Mouse (Mus musculus) megakaryocyte-erythroid progenitor cell, adult 5-6 weeks (primary cell): ENCODE results near the gene Maz. TPM values are rescaled to one million over a fixed set of nuclear protein-coding genes. Genes with fewer than 3 reads are reported as not detected.

Experiments used
- total RNA-seq, 2 experiments: library from RNA; stranded (forward) in 1 of 2; stranded (reverse) in 1 of 2; fragments of 200-1000, 215-1000 nt in 1 of 2; fragments of >200 nt in 1 of 2; fragmentation: Nextera tagmentation in 1 of 2; gene quantifications; 2 replicates each; pipeline ENCODE4 v1.2.3; 2014 to 2017

The Maz gene
- total RNA-seq, 2 experiments from 2014 or later, result 70.0 to 270 TPM

Other genes starting within 250 kb of the Maz start
Only the 30 nearest of the 32 such genes appear.
- gene Ppp4c, start 234.5 kb downstream of the Maz start, total RNA-seq (2014; fragmentation: Nextera tagmentation), result 176 and 189 TPM in 2 replicates
- 104 and 127 TPM in 2 replicates for gene Ppp4c, start 234.5 kb downstream of the Maz start, total RNA-seq (2017)
- gene Fam57b, start 229.4 kb downstream of the Maz start, total RNA-seq (2014; fragmentation: Nextera tagmentation), result 0.61 TPM in 1 of 2 replicates, not detected in the other
- 0.42 TPM in 1 of 2 replicates, not detected in the other for gene Fam57b, start 229.4 kb downstream of the Maz start, total RNA-seq (2017)
- gene 4930451I11Rik, start 195.4 kb downstream of the Maz start, total RNA-seq (2014; fragmentation: Nextera tagmentation), result not detected in 2 replicates
- not detected in 2 replicates for gene 4930451I11Rik, start 195.4 kb downstream of the Maz start, total RNA-seq (2017)
- not detected in 2 replicates for gene Doc2a, start 179.6 kb downstream of the Maz start, total RNA-seq (2014; fragmentation: Nextera tagmentation)
- gene Doc2a, start 179.6 kb downstream of the Maz start, total RNA-seq (2017), result not detected in 2 replicates
- 51.6 and 123 TPM in 2 replicates for gene Hirip3, start 165.1 kb downstream of the Maz start, total RNA-seq (2014; fragmentation: Nextera tagmentation)
- gene Hirip3, start 165.1 kb downstream of the Maz start, total RNA-seq (2017), result 327 and 333 TPM in 2 replicates
- 124 and 132 TPM in 2 replicates for gene Ino80e, start 164.7 kb downstream of the Maz start, total RNA-seq (2014; fragmentation: Nextera tagmentation)
- 29.4 and 45.6 TPM in 2 replicates for gene Ino80e, start 164.7 kb downstream of the Maz start, total RNA-seq (2017)
- gene Taok2, start 142.3 kb downstream of the Maz start, total RNA-seq (2014; fragmentation: Nextera tagmentation), result 36.1 and 44.2 TPM in 2 replicates
- 22.1 and 25.1 TPM in 2 replicates for gene Taok2, start 142.3 kb downstream of the Maz start, total RNA-seq (2017)
- 22.0 and 27.2 TPM in 2 replicates for gene Tmem219, start 104.1 kb downstream of the Maz start, total RNA-seq (2014; fragmentation: Nextera tagmentation)
- 9.2 and 17.9 TPM in 2 replicates for gene Tmem219, start 104.1 kb downstream of the Maz start, total RNA-seq (2017)
- 14.0 and 18.6 TPM in 2 replicates for gene Kctd13, start 98.2 kb downstream of the Maz start, total RNA-seq (2014; fragmentation: Nextera tagmentation)
- gene Kctd13, start 98.2 kb downstream of the Maz start, total RNA-seq (2017), result 9.0 and 22.1 TPM in 2 replicates
- gene Asphd1, start 77.5 kb downstream of the Maz start, total RNA-seq (2014; fragmentation: Nextera tagmentation), result not detected in 2 replicates
- gene Asphd1, start 77.5 kb downstream of the Maz start, total RNA-seq (2017), result not detected in 2 replicates
- gene Sez6l2, start 76.5 kb downstream of the Maz start, total RNA-seq (2014; fragmentation: Nextera tagmentation), result 3.2 and 4.4 TPM in 2 replicates
- gene Sez6l2, start 76.5 kb downstream of the Maz start, total RNA-seq (2017), result 0.76 TPM in 1 of 2 replicates, not detected in the other
- 61.3 and 70.2 TPM in 2 replicates for gene Cdipt, start 51.1 kb downstream of the Maz start, total RNA-seq (2014; fragmentation: Nextera tagmentation)
- gene Cdipt, start 51.1 kb downstream of the Maz start, total RNA-seq (2017), result 31.8 and 49.8 TPM in 2 replicates
- gene Cdiptos, start 50.9 kb downstream of the Maz start, total RNA-seq (2014; fragmentation: Nextera tagmentation), result not detected in 2 replicates
- 0.23 TPM in 1 of 2 replicates, not detected in the other for gene Cdiptos, start 50.9 kb downstream of the Maz start, total RNA-seq (2017)
- 5.6 and 7.9 TPM in 2 replicates for gene Mvp, start 12.4 kb downstream of the Maz start, total RNA-seq (2014; fragmentation: Nextera tagmentation)
- 13.5 and 19.7 TPM in 2 replicates for gene Mvp, start 12.4 kb downstream of the Maz start, total RNA-seq (2017)
- 0.66 TPM in 1 of 2 replicates, not detected in the other for gene Pagr1b, start 10.6 kb downstream of the Maz start, total RNA-seq (2014; fragmentation: Nextera tagmentation)
- gene Pagr1b, start 10.6 kb downstream of the Maz start, total RNA-seq (2017), result 4.5 and 8.7 TPM in 2 replicates
- 62.5 and 66.9 TPM in 2 replicates for gene Pagr1a, start 9.7 kb downstream of the Maz start, total RNA-seq (2014; fragmentation: Nextera tagmentation)
- 24.5 TPM in 1 of 2 replicates, not detected in the other for gene Pagr1a, start 9.7 kb downstream of the Maz start, total RNA-seq (2017)
- 0.47 and 3.3 TPM in 2 replicates for gene Gm42742, start 5.9 kb downstream of the Maz start, total RNA-seq (2014; fragmentation: Nextera tagmentation)
- gene Gm42742, start 5.9 kb downstream of the Maz start, total RNA-seq (2017), result 22.6 TPM in 1 of 2 replicates, not detected in the other
- gene Prrt2, start 5.8 kb downstream of the Maz start, total RNA-seq (2014; fragmentation: Nextera tagmentation), result 0.74 and 2.0 TPM in 2 replicates
- 0.80 and 2.3 TPM in 2 replicates for gene Prrt2, start 5.8 kb downstream of the Maz start, total RNA-seq (2017)
- gene Kif22, start 15.4 kb upstream of the Maz start, total RNA-seq (2014; fragmentation: Nextera tagmentation), result 68.1 and 120 TPM in 2 replicates
- 56.1 and 67.7 TPM in 2 replicates for gene Kif22, start 15.4 kb upstream of the Maz start, total RNA-seq (2017)
- 61.9 and 97.7 TPM in 2 replicates for gene Zg16, start 60.3 kb upstream of the Maz start, total RNA-seq (2014; fragmentation: Nextera tagmentation)
- 27.8 and 47.2 TPM in 2 replicates for gene Zg16, start 60.3 kb upstream of the Maz start, total RNA-seq (2017)
- 17.6 and 18.5 TPM in 2 replicates for gene AI467606, start 64.3 kb upstream of the Maz start, total RNA-seq (2014; fragmentation: Nextera tagmentation)
- gene AI467606, start 64.3 kb upstream of the Maz start, total RNA-seq (2017), result 14.2 and 17.9 TPM in 2 replicates
- 4.4 and 8.2 TPM in 2 replicates for gene Qprt, start 95.2 kb upstream of the Maz start, total RNA-seq (2014; fragmentation: Nextera tagmentation)
- gene Qprt, start 95.2 kb upstream of the Maz start, total RNA-seq (2017), result 1.7 and 5.3 TPM in 2 replicates
- gene Spn, start 110.8 kb upstream of the Maz start, total RNA-seq (2014; fragmentation: Nextera tagmentation), result 134 and 142 TPM in 2 replicates
- gene Spn, start 110.8 kb upstream of the Maz start, total RNA-seq (2017), result 294 and 351 TPM in 2 replicates
- gene Cd2bp2, start 169.0 kb upstream of the Maz start, total RNA-seq (2014; fragmentation: Nextera tagmentation), result 49.6 and 54.8 TPM in 2 replicates
- gene Cd2bp2, start 169.0 kb upstream of the Maz start, total RNA-seq (2017), result 51.8 and 63.3 TPM in 2 replicates
- gene Tbc1d10b, start 181.4 kb upstream of the Maz start, total RNA-seq (2014; fragmentation: Nextera tagmentation), result 25.5 and 35.8 TPM in 2 replicates
- 23.9 and 41.0 TPM in 2 replicates for gene Tbc1d10b, start 181.4 kb upstream of the Maz start, total RNA-seq (2017)
- gene Mylpf, start 181.9 kb upstream of the Maz start, total RNA-seq (2014; fragmentation: Nextera tagmentation), result 36.1 and 48.6 TPM in 2 replicates
- gene Mylpf, start 181.9 kb upstream of the Maz start, total RNA-seq (2017), result 22.2 and 30.8 TPM in 2 replicates
- 17.0 and 18.3 TPM in 2 replicates for gene Zfp553, start 206.0 kb upstream of the Maz start, total RNA-seq (2014; fragmentation: Nextera tagmentation)
- gene Zfp553, start 206.0 kb upstream of the Maz start, total RNA-seq (2017), result 22.7 and 31.7 TPM in 2 replicates
- 41.3 and 47.7 TPM in 2 replicates for gene Sept1, start 206.1 kb upstream of the Maz start, total RNA-seq (2014; fragmentation: Nextera tagmentation)
- gene Sept1, start 206.1 kb upstream of the Maz start, total RNA-seq (2017), result 24.8 and 25.5 TPM in 2 replicates
- gene Zfp771, start 217.2 kb upstream of the Maz start, total RNA-seq (2014; fragmentation: Nextera tagmentation), result 15.1 and 16.6 TPM in 2 replicates
- 13.6 and 14.1 TPM in 2 replicates for gene Zfp771, start 217.2 kb upstream of the Maz start, total RNA-seq (2017)
- 61.0 and 138 TPM in 2 replicates for gene Dctpp1, start 233.7 kb upstream of the Maz start, total RNA-seq (2014; fragmentation: Nextera tagmentation)
- 44.5 and 48.2 TPM in 2 replicates for gene Dctpp1, start 233.7 kb upstream of the Maz start, total RNA-seq (2017)